Mouse (Mus musculus) midbrain, embryonic 14.5 days (tissue): ENCODE measurements at regions not wholly inside any gene's neighbourhood (a gene's known extent, or its start where the extent isn't known, plus 50 kb on each side); places are given as distances from the start of the nearest gene placed in this dataset.
"Not testable (repeated sequence)": the region's sequence is repeated elsewhere in the genome, so short reads cannot be mapped to it uniquely, and the experiment has no call there.

Source experiments
- ATAC-seq: fragments of 200-750 bp; cut with Nextera tagmentation; 2 replicates; pipeline ENCODE4 v1.8.0; 2017; ENCODE audit warnings: moderate number of reproducible peaks, moderate library complexity; ENCODE audit not compliant: low FRiP score, low TSS enrichment
- DNase-seq: peaks from one replicate; pipeline ENCODE4 v3.0.0-alpha.2; 2015
- H3K27ac ChIP-seq: fragments of 300-500 bp; sonication (generic); replicated peaks from 2 replicates; pipeline ENCODE4 v1.5.1; 2014; ENCODE audit warnings: mild to moderate bottlenecking, low read depth, low read length, moderate library complexity
- H3K27me3 ChIP-seq: fragments of 300-500 bp; sonication (generic); 2 replicates; pipeline ENCODE4 v1.6.1; 2014; ENCODE audit warnings: low read length, control low read depth, mixed read lengths; ENCODE audit not compliant: control insufficient read depth, insufficient read depth
- H3K36me3 ChIP-seq: fragments of 300-500 bp; sonication (generic); 2 replicates; pipeline ENCODE4 v1.6.1; 2014; ENCODE audit warnings: low read length, control low read depth; ENCODE audit not compliant: control insufficient read depth, insufficient read depth
- H3K4me1 ChIP-seq: fragments of 300-500 bp; sonication (generic); 2 replicates; pipeline ENCODE4 v1.6.1; 2014; ENCODE audit warnings: mild to moderate bottlenecking, antibody characterized with exemption, low read length, control low read depth; ENCODE audit not compliant: control insufficient read depth, insufficient read depth
- H3K4me2 ChIP-seq: fragments of 300-500 bp; sonication (generic); 2 replicates; pipeline ENCODE4 v1.6.1; 2014; ENCODE audit warnings: mild to moderate bottlenecking, low read length, moderate library complexity
- H3K4me3 ChIP-seq: fragments of 300-500 bp; sonication (generic); replicated peaks from 2 replicates; pipeline ENCODE4 v1.5.1; 2014; ENCODE audit warnings: low read depth, low read length
- H3K9ac ChIP-seq: fragments of 300-500 bp; sonication (generic); replicated peaks from 2 replicates; pipeline ENCODE4 v1.6.1; 2014; ENCODE audit warnings: mild to moderate bottlenecking, low read length, moderate library complexity
- H3K9me3 ChIP-seq: fragments of 300-500 bp; sonication (generic); 2 replicates; pipeline ENCODE4 v1.6.1; 2016; ENCODE audit warnings: low read length, control low read depth, mixed read lengths; ENCODE audit not compliant: control insufficient read depth
- WGBS: fragments of 180-500 bp; shearing (Covaris S2); extraction: QIAGEN DNeasy Blood & Tissue Kit; methylation state at CpG from one replicate; pipeline ENCODE4 v1.1.7; 2014; 5-methylcytosine and 5-hydroxymethylcytosine counted together

DNA sequence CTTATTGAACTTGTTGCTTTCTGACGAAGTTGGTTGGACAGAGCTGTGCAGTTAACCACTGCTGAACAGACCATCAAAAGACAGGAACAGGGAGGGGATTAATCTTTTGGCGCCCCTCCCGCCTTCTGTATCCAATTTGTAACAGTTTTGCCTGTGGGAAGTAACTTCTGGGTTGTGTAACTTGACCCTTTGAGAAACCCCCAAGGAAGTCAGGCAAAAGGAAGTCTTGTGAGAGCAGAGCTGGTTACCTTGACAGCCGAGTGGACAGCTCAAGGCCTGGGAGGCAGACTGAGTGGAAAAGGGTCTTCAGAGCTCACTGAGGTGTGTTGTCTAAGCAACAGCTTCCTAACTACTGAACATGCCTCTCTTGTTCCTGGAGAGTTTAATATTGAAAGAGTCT, 75.8 kb upstream of the Hao2 start:
- H3K4me3 ChIP-seq = no peak overlapping the region
- WGBS = 13% methylated on average over 4 of the region's 4 CpGs
- no peaks in the 10 kb centered on the region for H3K9me3 ChIP-seq
- H3K4me2 ChIP-seq = no peak overlapping the region
- H3K9ac ChIP-seq = no peak overlapping the region
- no peak overlapping the region for H3K27ac ChIP-seq
- no peak for ATAC-seq
- no peaks in the 10 kb centered on the region for H3K4me1 ChIP-seq
- no peaks in the 10 kb centered on the region for H3K27me3 ChIP-seq
- H3K36me3 ChIP-seq = no peaks in the 10 kb centered on the region
- DNase-seq = no peak

DNA sequence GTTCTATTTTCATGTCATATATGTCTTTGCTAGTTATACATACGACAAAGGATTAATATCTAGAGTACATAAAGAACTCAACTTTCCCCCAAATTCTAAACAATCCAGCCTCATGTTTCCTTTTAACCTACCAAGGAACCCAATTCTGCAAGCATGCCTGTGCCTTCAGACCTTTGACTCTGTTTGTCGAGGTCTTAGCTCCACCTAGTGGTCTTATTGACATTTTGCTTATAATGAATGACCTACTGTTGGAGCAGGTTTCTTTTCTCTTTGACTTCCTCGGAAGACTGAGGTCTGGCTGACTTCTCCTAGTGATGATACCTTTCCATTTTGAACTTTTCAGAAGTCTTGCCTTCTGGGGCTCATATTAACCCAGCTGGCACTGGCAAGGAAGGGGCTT, 82.7 kb upstream of the Hao2 start:
- no peaks in the 10 kb centered on the region for H3K4me1 ChIP-seq
- no peaks in the 10 kb centered on the region for H3K27me3 ChIP-seq
- no peaks in the 10 kb centered on the region for H3K36me3 ChIP-seq
- 7% methylated on average over 3 of the region's 3 CpGs for WGBS
- ATAC-seq = peak; percentile 70; the same call in 1 of the 2 replicates
- H3K4me3 ChIP-seq = no peak overlapping the region
- peak; percentile 87 for DNase-seq
- no peak overlapping the region for H3K4me2 ChIP-seq
- H3K27ac ChIP-seq = no peak overlapping the region
- no peaks in the 10 kb centered on the region for H3K9me3 ChIP-seq
- H3K9ac ChIP-seq = no peak overlapping the region

DNA sequence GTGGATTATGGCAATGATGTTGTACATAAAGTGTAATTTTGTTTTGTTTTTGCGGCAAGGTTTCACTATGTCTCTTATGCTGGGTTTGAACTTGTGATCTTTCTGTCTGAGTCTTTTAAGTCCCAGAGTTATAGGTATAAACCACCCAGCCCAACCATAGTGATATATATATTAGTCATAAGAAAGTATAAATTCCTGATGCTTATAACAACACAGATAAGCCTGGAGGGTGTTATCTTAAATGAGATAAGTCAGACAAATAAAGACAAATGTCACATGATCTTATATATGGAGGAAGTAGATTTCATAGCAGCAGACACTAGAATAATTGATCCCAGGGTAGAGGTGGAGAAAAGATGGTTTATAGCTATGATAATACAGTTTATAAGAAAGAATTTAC, 89.7 kb upstream of the Hao2 start:
- H3K9ac ChIP-seq = no peak overlapping the region
- H3K9me3 ChIP-seq = no peaks in the 10 kb centered on the region
- no peak for DNase-seq
- H3K27me3 ChIP-seq = no peaks in the 10 kb centered on the region
- 98% methylated on average over 1 of the region's 1 CpGs for WGBS
- H3K36me3 ChIP-seq = no peaks in the 10 kb centered on the region
- H3K27ac ChIP-seq = no peak overlapping the region
- no peak for ATAC-seq
- no peaks in the 10 kb centered on the region for H3K4me1 ChIP-seq
- H3K4me2 ChIP-seq = no peak overlapping the region
- no peak overlapping the region for H3K4me3 ChIP-seq

DNA sequence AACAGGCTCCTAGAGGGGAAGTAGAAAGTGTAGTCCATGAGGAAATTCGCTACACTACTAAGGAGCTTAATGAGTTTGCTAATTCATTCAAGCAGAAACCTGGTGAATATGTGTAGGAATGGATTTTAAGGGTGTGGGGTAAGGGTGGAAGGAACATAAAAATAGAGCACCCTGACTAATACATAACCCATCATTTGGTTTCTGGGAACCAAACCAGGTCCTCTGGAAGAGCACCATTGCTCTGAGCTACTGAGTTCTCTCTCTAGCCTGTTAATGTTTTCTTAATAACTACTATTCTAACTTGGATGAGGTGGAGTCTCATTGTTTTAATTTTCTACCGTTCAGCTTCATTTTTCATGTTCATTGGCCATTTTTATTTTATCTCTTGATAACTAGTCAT, 94.2 kb upstream of the Hao2 start:
- 66% methylated on average over 2 of the region's 2 CpGs for WGBS

DNA sequence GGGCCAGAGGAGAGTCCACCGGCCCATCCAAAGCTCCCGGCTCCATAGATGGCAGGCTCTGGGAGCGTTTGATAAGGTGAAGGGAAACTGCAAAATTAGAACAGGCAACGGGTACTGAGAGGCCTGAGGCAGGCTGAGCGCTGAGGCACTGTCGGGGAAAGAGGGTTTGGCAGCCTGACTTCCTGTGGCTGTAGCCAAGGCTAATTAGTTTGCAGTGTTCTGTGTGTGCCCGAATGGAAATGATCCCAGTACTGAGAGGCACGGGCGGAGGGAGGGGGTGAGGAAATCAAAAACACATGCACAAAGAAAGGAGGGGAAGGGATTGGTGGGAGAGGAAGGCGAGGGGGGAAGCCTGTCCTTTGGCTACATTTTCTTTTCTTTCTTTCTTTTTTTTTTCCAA, 97.8 kb upstream of the Hao2 start:
- no peaks in the 10 kb centered on the region for H3K27me3 ChIP-seq
- no peak overlapping the region for H3K9ac ChIP-seq
- 0 out of 2 replicates have a peak overlapping the region, but pooled peaks have one; percentile 8 for H3K4me2 ChIP-seq
- H3K36me3 ChIP-seq = no peaks in the 10 kb centered on the region
- no peak overlapping the region for H3K4me3 ChIP-seq
- H3K27ac ChIP-seq = no peak overlapping the region
- peak; percentile 63; the same call in 1 of the 2 replicates for ATAC-seq
- WGBS = 35% methylated on average over 10 of the region's 10 CpGs
- DNase-seq = peak; percentile 59
- no peaks in the 10 kb centered on the region for H3K9me3 ChIP-seq
- H3K4me1 ChIP-seq = no peaks in the 10 kb centered on the region

More for the DNA sequence above, 94.2 kb upstream of the Hao2 start:
- H3K9ac ChIP-seq, H3K27ac ChIP-seq, H3K4me1 ChIP-seq, H3K4me2 ChIP-seq, H3K4me3 ChIP-seq, ATAC-seq, H3K9me3 ChIP-seq, H3K36me3 ChIP-seq, DNase-seq, H3K27me3 ChIP-seq: not testable (repeated sequence)

DNA sequence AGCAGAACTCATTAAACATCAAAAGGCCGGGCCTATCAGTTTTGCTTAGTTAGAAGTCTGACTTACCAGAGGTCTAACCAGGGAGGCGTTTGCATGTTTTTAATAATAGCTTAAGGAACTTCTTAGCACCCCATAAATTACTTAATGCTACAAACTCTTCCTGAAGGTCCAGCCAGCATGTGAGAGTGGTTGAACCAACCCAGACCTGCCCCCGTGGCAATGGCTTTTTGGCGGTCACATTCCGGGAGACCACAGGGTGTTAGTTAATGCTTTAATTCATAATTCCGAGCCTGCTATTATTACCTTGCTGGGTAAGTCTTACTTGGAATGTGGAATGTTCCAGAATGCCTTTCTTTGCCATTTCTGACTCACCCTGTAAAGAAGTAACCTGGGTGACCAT, 98.2 kb upstream of the Hao2 start:
- ATAC-seq = no peak
- Histone ChIP-seq H3K27me3 (no peaks in the 10 kb centered on the region), H3K4me2 (no peak overlapping the region), H3K9ac (no peak overlapping the region), H3K9me3 (no peaks in the 10 kb centered on the region), H3K4me1 (no peaks in the 10 kb centered on the region), H3K4me3 (no peak overlapping the region), H3K36me3 (no peaks in the 10 kb centered on the region), H3K27ac (no peak overlapping the region)
- 82% methylated on average over 6 of the region's 6 CpGs for WGBS
- DNase-seq = no peak

DNA sequence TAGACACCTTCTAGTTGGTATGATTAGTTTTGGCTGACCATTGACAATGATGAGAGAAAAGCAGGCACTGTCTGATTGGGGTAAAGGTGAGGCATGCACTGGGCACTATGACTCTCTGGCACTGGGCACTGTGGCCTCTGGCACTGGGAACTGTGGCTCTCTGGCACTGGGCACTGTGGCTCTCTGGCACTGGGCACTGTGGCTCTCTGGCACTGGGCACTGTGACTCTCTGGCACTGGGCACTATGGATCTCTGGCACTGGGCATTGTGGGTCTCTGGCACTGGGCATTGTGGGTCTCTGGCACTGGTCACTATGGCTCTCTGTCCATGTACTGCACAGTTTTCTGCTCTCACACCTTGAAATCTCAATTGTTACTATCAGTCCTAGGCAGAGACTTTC, 101.0 kb upstream of the Hao2 start:
- H3K4me3 ChIP-seq = no peak overlapping the region
- H3K27me3 ChIP-seq = no peaks in the 10 kb centered on the region
- no peak overlapping the region for H3K4me2 ChIP-seq
- no peak overlapping the region for H3K9ac ChIP-seq
- no peak for ATAC-seq
- H3K4me1 ChIP-seq = no peaks in the 10 kb centered on the region
- H3K9me3 ChIP-seq = no peaks in the 10 kb centered on the region
- no peaks in the 10 kb centered on the region for H3K36me3 ChIP-seq
- no peak overlapping the region for H3K27ac ChIP-seq
- DNase-seq = no peak

DNA sequence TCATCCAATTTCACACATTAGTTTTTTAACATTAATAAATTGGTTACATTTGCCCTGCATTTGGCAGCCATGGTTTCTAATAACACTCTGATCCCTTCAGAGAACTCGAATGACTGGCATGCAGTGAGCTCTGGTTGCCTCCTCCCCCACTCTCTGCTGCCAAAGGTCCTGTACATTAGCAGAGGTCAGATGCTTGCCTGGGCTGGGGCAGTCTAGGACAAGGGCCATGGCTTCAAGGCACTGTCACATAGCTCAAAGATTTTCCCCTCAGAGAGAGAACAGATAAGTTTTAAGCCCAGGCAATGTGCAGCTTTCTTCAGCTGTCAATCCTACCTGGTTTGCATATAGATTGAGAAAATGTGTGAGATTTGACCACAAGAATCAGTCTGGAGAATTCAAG, 110.2 kb upstream of the Wars2 start:
- ATAC-seq (0 out of 2 replicates have a peak, but pooled peaks have one; percentile 11), DNase-seq (no peak)
- Histone ChIP-seq H3K4me2 (no peak overlapping the region), H3K4me1 (no peaks in the 10 kb centered on the region), H3K9me3 (no peaks in the 10 kb centered on the region), H3K9ac (no peak overlapping the region), H3K36me3 (no peaks in the 10 kb centered on the region), H3K27ac (no peak overlapping the region), H3K27me3 (no peaks in the 10 kb centered on the region), H3K4me3 (no peak overlapping the region)
- WGBS = 45% methylated on average over 1 of the region's 1 CpGs

DNA sequence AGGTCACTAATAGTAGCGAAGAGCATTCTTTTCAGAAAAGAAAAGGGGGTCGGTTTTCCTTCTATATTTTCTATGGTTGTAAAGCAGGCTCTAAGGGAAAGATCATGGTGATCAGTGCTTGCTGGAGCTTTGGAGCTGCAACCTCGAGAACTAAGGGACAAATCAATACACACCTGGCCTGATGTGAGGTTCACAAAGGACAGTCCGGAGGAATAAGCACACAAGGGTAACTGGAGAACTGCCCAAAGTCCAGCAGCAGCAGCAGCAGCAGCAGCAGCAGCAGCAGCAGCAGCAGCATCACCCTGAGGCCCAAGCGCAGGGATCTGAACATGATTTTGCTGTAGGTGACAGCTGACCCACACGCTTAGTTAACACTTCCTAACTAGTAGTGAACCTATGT, 94.7 kb upstream of the Wars2 start:
- ATAC-seq (no peak), DNase-seq (no peak)
- H3K27me3 ChIP-seq = no peaks in the 10 kb centered on the region
- 85% methylated on average over 6 of the region's 6 CpGs for WGBS
- H3K27ac ChIP-seq = no peak overlapping the region
- H3K9me3 ChIP-seq = no peaks in the 10 kb centered on the region
- no peaks in the 10 kb centered on the region for H3K4me1 ChIP-seq
- no peak overlapping the region for H3K4me2 ChIP-seq
- H3K4me3 ChIP-seq = no peak overlapping the region
- no peaks in the 10 kb centered on the region for H3K36me3 ChIP-seq
- no peak overlapping the region for H3K9ac ChIP-seq
